Mouse (Mus musculus) bone marrow macrophage, adult 2 months (primary cell): ENCODE data around the gene Wfdc12.

ENCODE experiments used
- CTCF ChIP-seq: IDR thresholded peaks from 2 replicates; pipeline ENCODE4 v1.5.1; 2012; ENCODE audit warnings: low read depth, mild to moderate bottlenecking, low read length, moderate library complexity
- POLR2A ChIP-seq: IDR thresholded peaks from 2 replicates; pipeline ENCODE4 v1.6.1; 2012; ENCODE audit warnings: mild to moderate bottlenecking, low read depth, low read length, borderline replicate concordance

- TF ChIP-seq CTCF = no peak
- TF ChIP-seq POLR2A = no peak
Observed at GRCm38 (mm10) chr2:164158838-164159237, 31.6 kb downstream of the Wfdc12 start.
